Mouse (Mus musculus): ENCODE data around the gene Sorbs2. TPM values are rescaled to one million over a fixed set of nuclear protein-coding genes. Genes with fewer than 3 reads are reported as not detected.

Sorbs2 gene
- polyA plus RNA-seq, 1 experiment from 2014 or later, result 60.9 TPM

DNA sequence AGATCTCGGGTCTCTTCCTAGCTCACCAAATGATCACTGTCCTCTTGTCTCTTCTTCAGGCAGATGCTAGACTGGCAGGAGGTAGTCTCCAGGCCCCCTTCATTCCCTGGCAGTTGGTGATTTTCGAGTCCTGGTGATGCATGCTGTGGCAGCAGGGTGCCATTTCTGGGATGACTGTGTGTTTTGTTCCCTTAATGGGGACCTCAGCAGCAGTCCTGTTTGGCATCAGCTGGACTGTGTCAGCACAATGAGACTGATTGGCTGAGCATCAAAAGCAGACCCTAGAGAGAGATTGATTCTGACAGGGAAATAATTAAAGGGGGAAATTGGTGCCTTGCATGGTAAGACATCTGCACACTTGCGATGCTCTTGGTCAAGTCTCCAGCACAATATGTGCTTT lies 50.3 kb downstream of the Sorbs2 start:
- Histone ChIP-seq H3K27ac (ENCODE audit: low read length) (no peak overlapping the region), H3K9me3 (replicated peaks; ENCODE audit: control insufficient read depth, low read length, poor library complexity, severe bottlenecking) (no peaks in the 10 kb centered on the region), H3K4me1 (ENCODE audit: control insufficient read depth, insufficient read depth, low read length) (peaks cover 11% of the 10 kb centered on the region), H3K9ac (ENCODE audit: low read depth, low read length) (no peak overlapping the region), H3K4me2 (ENCODE audit: low read length) (no peak overlapping the region), H3K27me3 (ENCODE audit: control insufficient read depth, insufficient read depth, low read depth, low read length) (no peaks in the 10 kb centered on the region), H3K36me3 (ENCODE audit: control insufficient read depth, insufficient read depth, low read length) (no peaks in the 10 kb centered on the region), H3K4me3 (ENCODE audit: low read depth, low read length) (no peak overlapping the region)
- 16% methylated on average over 3 of the region's 3 CpGs for WGBS
- ATAC-seq, result peak; percentile 84

DNA sequence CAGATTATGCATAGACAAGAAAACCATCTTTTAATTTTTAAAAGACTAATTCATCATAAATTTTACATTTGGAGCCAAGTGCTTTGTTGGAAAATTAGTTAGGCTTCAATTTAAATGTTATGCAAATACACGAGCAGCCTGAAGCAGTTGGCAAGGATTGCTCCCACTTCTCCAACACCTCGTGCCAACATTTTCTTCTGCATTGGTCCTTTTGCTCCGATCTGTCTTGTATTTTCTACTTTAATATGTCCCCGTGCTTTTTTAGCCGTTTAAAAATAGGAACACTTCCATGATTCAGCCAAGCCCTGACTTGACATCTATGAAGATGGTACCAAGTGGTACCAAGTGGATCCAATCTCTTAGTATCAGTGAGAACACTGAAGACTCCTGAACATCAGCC lies 50.8 kb downstream of the Sorbs2 start:
- H3K36me3 ChIP-seq (ENCODE audit: control insufficient read depth, insufficient read depth, low read length), result no peaks in the 10 kb centered on the region
- H3K9me3 ChIP-seq (replicated peaks; ENCODE audit: control insufficient read depth, low read length, poor library complexity, severe bottlenecking), result no peaks in the 10 kb centered on the region
- H3K9ac ChIP-seq (ENCODE audit: low read depth, low read length), result no peak overlapping the region
- H3K4me2 ChIP-seq (ENCODE audit: low read length), result no peak overlapping the region
- no peak overlapping the region for H3K27ac ChIP-seq (ENCODE audit: low read length)
- no peaks in the 10 kb centered on the region for H3K27me3 ChIP-seq (ENCODE audit: control insufficient read depth, insufficient read depth, low read depth, low read length)
- 50% methylated on average over 5 of the region's 5 CpGs for whole genome bisulfite sequencing
- H3K4me1 ChIP-seq (ENCODE audit: control insufficient read depth, insufficient read depth, low read length), result peaks cover 11% of the 10 kb centered on the region
- ATAC-seq, result no peak
- no peak overlapping the region for H3K4me3 ChIP-seq (ENCODE audit: low read depth, low read length)

DNA sequence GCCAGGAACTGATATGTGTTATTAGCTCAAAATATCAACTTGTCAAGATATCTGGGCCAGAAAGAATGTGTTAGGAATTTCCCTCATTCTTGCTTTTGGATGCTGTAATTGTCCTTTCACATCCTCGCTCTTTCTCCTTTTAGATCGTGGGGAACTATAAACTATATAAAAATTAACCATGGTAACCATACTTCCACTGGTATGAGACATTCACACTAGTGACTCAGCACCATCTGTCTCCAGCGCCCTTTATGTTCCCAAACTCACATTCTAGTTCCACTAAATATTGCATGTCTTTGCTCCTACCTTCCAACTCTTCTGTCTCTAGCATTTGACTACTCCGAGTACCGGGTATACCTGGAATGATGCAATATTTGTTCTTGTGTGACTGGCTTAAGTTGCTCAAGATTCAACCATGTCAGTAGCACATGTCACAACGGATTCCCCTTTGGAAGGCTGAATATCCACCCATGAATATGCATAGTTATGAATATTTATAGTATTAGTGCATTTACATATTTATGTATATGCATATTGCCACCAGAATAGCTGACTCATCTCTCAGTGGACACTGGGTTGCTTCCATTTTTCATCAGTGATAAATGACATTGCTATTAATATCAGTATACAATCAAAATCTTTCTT lies 51.7 kb downstream of the Sorbs2 start:
- Histone ChIP-seq H3K9ac (ENCODE audit: low read depth, low read length) (no peak overlapping the region), H3K4me2 (ENCODE audit: low read length) (no peak overlapping the region), H3K27me3 (ENCODE audit: control insufficient read depth, insufficient read depth, low read depth, low read length) (no peaks in the 10 kb centered on the region), H3K4me1 (ENCODE audit: control insufficient read depth, insufficient read depth, low read length) (peaks cover 11% of the 10 kb centered on the region), H3K36me3 (ENCODE audit: control insufficient read depth, insufficient read depth, low read length) (no peaks in the 10 kb centered on the region), H3K9me3 (replicated peaks; ENCODE audit: control insufficient read depth, low read length, poor library complexity, severe bottlenecking) (no peaks in the 10 kb centered on the region), H3K27ac (ENCODE audit: low read length) (0 out of 2 replicates have a peak overlapping the region, but pooled peaks have one; percentile 28), H3K4me3 (ENCODE audit: low read depth, low read length) (no peak overlapping the region)
- no peak for ATAC-seq
- WGBS, result 68% methylated on average over 6 of the region's 6 CpGs

DNA sequence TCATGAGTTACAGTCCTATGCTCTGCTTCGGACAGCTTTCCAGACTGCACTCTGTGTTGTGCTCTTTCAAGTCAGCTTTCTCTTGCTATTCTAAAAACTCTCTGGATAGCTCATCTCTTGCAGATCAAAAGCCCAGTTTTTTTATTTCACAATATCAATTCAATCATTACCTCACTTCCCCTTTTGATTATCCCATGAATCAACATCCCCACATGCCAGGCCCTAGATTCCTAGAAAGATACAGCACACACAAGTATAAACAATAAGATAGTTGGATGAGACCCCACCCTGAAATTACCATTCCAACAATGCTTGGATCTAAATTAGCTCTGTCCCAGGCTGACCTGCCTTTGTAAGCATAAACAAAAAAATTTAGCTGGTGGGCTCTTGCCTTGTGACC lies 57.6 kb downstream of the Sorbs2 start:
- Histone ChIP-seq H3K9me3 (replicated peaks; ENCODE audit: control insufficient read depth, low read length, poor library complexity, severe bottlenecking) (peaks cover 6% of the 10 kb centered on the region; the same call in 1 of the 2 replicates), H3K4me1 (ENCODE audit: control insufficient read depth, insufficient read depth, low read length) (peaks cover 2% of the 10 kb centered on the region; the same call in 1 of the 2 replicates), H3K4me3 (ENCODE audit: low read depth, low read length) (no peak overlapping the region), H3K27me3 (ENCODE audit: control insufficient read depth, insufficient read depth, low read depth, low read length) (no peaks in the 10 kb centered on the region), H3K9ac (ENCODE audit: low read depth, low read length) (no peak overlapping the region), H3K36me3 (ENCODE audit: control insufficient read depth, insufficient read depth, low read length) (0 out of 2 replicates have a peak, but pooled peaks cover 3% of the 10 kb centered on the region), H3K4me2 (ENCODE audit: low read length) (no peak overlapping the region), H3K27ac (ENCODE audit: low read length) (no peak overlapping the region)
- 88% methylated on average over 1 of the region's 1 CpGs for WGBS
- no peak for ATAC-seq

DNA sequence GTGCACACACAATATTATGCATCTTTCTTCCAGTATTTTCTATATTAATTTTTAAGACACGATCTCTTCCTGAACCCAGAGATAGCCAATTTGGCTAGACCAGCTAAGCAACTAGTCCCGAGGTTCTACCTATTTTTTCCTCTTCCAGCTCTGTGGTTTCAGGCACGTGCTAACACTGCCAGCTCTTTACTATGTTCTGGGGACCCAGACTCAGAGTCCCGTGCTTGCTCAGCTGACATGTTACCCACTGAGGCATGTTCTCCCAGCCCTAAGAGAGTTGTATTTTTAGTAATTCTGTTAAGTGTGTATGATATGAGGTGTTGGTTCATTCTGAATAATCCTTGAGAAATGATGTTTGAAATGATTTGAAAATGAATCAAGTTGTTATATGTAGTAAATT lies 62.5 kb downstream of the Sorbs2 start:
- no peak overlapping the region for H3K27ac ChIP-seq (ENCODE audit: low read length)
- no peak overlapping the region for H3K9ac ChIP-seq (ENCODE audit: low read depth, low read length)
- H3K36me3 ChIP-seq (ENCODE audit: control insufficient read depth, insufficient read depth, low read length), result 0 out of 2 replicates have a peak, but pooled peaks cover 3% of the 10 kb centered on the region
- H3K4me2 ChIP-seq (ENCODE audit: low read length), result no peak overlapping the region
- WGBS, result 85% methylated on average over 4 of the region's 4 CpGs
- peaks cover 6% of the 10 kb centered on the region; the same call in 1 of the 2 replicates for H3K9me3 ChIP-seq (replicated peaks; ENCODE audit: control insufficient read depth, low read length, poor library complexity, severe bottlenecking)
- H3K27me3 ChIP-seq (ENCODE audit: control insufficient read depth, insufficient read depth, low read depth, low read length), result no peaks in the 10 kb centered on the region
- H3K4me1 ChIP-seq (ENCODE audit: control insufficient read depth, insufficient read depth, low read length), result no peaks in the 10 kb centered on the region
- H3K4me3 ChIP-seq (ENCODE audit: low read depth, low read length), result no peak overlapping the region
- no peak for ATAC-seq

DNA sequence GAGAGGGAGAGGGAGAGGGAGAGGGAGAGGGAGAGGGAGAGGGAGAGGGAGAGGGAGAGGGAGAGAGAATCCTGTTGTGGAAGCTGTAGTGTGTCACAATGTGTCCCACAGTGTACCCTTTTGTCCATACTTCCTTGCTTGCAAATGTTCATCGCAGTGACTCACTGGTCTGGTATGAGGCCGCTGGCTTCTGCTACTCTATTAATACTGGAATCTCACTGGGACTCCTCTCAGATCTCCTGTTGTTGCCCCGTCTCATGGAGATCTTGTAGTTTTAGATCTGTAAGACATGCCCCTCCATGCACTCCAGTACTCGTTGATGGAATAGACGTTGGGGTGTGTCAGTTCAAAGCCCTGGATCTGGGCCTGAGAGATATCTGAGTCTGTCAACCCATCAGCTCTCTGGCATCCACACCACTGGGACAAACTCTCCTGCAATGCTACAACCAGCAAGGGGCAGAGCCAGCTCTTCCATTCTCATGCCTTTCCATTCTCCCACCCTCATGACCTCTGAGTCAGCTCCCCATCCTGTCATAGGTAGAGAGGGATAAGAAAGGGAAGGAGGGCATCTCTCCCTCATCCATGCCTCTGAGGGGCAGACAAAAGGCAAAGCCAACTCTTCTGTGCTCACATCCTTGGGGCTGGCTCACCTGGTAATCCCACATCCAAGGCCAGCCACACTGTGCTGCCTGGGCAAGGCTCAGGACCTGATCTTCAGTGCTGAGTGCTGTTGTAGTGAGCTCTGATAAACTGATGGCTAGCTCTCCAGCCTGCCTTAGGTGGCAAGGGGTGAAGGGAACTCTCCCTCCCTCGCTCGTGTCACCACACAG lies 72.3 kb downstream of the Sorbs2 start:
- H3K36me3 ChIP-seq (ENCODE audit: control insufficient read depth, insufficient read depth, low read length), result no peaks in the 10 kb centered on the region
- 0 out of 2 replicates have a peak, but pooled peaks have one; percentile 11 for ATAC-seq
- H3K27ac ChIP-seq (ENCODE audit: low read length), result no peak overlapping the region
- H3K27me3 ChIP-seq (ENCODE audit: control insufficient read depth, insufficient read depth, low read depth, low read length), result no peaks in the 10 kb centered on the region
- no peak overlapping the region for H3K4me3 ChIP-seq (ENCODE audit: low read depth, low read length)
- no peak overlapping the region for H3K4me2 ChIP-seq (ENCODE audit: low read length)
- no peak overlapping the region for H3K9ac ChIP-seq (ENCODE audit: low read depth, low read length)
- 82% methylated on average over 7 of the region's 7 CpGs for WGBS
- H3K9me3 ChIP-seq (replicated peaks; ENCODE audit: control insufficient read depth, low read length, poor library complexity, severe bottlenecking), result no peaks in the 10 kb centered on the region
- no peaks in the 10 kb centered on the region for H3K4me1 ChIP-seq (ENCODE audit: control insufficient read depth, insufficient read depth, low read length)

DNA sequence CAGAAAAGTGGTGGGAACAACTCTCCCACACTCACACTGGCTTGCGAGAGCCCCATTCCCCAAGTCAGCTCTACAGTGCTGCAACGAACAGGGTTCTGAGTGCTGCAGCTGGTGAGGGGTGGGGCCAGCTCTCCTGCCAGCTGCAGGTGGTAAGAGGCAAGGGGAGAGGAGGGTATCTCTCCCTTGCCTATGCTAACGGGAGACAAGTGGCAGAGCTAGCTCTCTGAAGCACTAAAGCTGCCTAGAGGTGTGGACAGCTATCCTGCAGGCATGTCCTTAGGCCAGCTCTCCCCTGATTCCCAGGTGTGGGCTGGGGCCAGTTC lies 72.9 kb downstream of the Sorbs2 start:
- WGBS, result 70% methylated on average over 3 of the region's 3 CpGs
- Histone ChIP-seq H3K27me3 (ENCODE audit: control insufficient read depth, insufficient read depth, low read depth, low read length) (no peaks in the 10 kb centered on the region), H3K4me3 (ENCODE audit: low read depth, low read length) (no peak overlapping the region), H3K9me3 (replicated peaks; ENCODE audit: control insufficient read depth, low read length, poor library complexity, severe bottlenecking) (no peaks in the 10 kb centered on the region), H3K9ac (ENCODE audit: low read depth, low read length) (no peak overlapping the region), H3K36me3 (ENCODE audit: control insufficient read depth, insufficient read depth, low read length) (no peaks in the 10 kb centered on the region), H3K4me2 (ENCODE audit: low read length) (no peak overlapping the region), H3K27ac (ENCODE audit: low read length) (no peak overlapping the region), H3K4me1 (ENCODE audit: control insufficient read depth, insufficient read depth, low read length) (no peaks in the 10 kb centered on the region)
- ATAC-seq, result 0 out of 2 replicates have a peak, but pooled peaks have one; percentile 25

DNA sequence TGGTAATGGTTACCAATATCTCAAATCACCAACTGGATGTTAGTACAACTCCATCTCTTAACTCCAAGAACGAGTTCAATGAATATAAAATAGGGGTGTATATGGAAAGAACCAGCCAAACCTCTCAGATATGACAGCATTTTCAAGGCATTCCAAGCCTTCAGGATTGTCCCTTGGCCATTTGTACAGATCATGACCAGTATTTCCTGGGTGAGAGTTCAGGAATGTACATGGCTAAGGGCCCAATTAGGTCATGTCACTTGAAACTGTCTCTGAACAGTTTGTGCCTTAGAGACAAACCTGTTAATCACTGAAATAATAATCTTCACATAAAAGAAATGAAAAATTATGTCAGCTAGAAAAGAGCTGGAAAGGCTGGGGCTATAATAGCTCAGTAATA lies 76.3 kb downstream of the Sorbs2 start:
- no peak overlapping the region for H3K27ac ChIP-seq (ENCODE audit: low read length)
- H3K27me3 ChIP-seq (ENCODE audit: control insufficient read depth, insufficient read depth, low read depth, low read length), result no peaks in the 10 kb centered on the region
- H3K9me3 ChIP-seq (replicated peaks; ENCODE audit: control insufficient read depth, low read length, poor library complexity, severe bottlenecking), result no peaks in the 10 kb centered on the region
- no peaks in the 10 kb centered on the region for H3K4me1 ChIP-seq (ENCODE audit: control insufficient read depth, insufficient read depth, low read length)
- H3K4me2 ChIP-seq (ENCODE audit: low read length), result no peak overlapping the region
- 90% methylated on average over 1 of the region's 1 CpGs for WGBS
- H3K9ac ChIP-seq (ENCODE audit: low read depth, low read length), result no peak overlapping the region
- no peak for ATAC-seq
- H3K4me3 ChIP-seq (ENCODE audit: low read depth, low read length), result no peak overlapping the region
- no peaks in the 10 kb centered on the region for H3K36me3 ChIP-seq (ENCODE audit: control insufficient read depth, insufficient read depth, low read length)

DNA sequence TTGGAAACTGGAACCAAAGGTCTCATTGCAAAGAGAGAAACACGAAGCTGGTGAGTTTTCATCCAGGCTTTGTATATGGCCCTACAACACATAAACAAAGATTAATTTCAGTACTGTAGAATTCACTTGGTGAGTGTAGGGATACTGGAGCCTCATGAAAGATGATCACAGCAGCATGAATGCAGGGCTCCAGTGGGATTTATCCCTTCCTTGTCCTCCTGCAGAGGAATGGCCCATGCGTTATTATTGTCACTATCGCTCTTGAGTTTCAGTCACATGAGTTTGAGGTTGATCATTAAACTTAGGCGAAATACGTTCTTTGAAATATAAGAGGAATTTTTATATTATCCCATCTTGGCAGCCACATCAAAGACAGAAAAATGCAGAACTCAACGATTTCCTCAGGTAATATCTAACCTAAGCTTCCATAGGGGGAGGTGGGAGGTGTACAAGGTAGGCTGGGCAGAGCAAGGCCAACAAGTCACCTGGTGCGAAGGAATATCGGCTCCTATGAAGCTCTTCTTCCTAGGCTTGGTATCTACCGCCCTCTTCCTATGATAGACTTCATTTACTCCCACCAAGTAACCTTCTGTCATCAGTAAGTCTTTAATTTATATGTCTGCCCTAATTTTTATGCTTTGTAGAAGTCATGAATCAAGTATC lies 76.9 kb downstream of the Sorbs2 start:
- H3K27ac ChIP-seq (ENCODE audit: low read length), result no peak overlapping the region
- H3K4me2 ChIP-seq (ENCODE audit: low read length), result no peak overlapping the region
- ATAC-seq, result no peak
- no peaks in the 10 kb centered on the region for H3K27me3 ChIP-seq (ENCODE audit: control insufficient read depth, insufficient read depth, low read depth, low read length)
- H3K4me1 ChIP-seq (ENCODE audit: control insufficient read depth, insufficient read depth, low read length), result no peaks in the 10 kb centered on the region
- H3K9ac ChIP-seq (ENCODE audit: low read depth, low read length), result no peak overlapping the region
- no peaks in the 10 kb centered on the region for H3K9me3 ChIP-seq (replicated peaks; ENCODE audit: control insufficient read depth, low read length, poor library complexity, severe bottlenecking)
- WGBS, result 92% methylated on average over 9 of the region's 9 CpGs
- no peaks in the 10 kb centered on the region for H3K36me3 ChIP-seq (ENCODE audit: control insufficient read depth, insufficient read depth, low read length)
- H3K4me3 ChIP-seq (ENCODE audit: low read depth, low read length), result no peak overlapping the region

Data from midbrain, embryonic 16.5 days (tissue).